Mouse (Mus musculus) hindbrain, embryonic 13.5 days (tissue): ENCODE measurements around the gene Acnat1. TPM values are rescaled to one million over a fixed set of nuclear protein-coding genes. Genes with fewer than 3 reads are reported as not detected.
"Not testable (repeated sequence)": the region's sequence is repeated elsewhere in the genome, so short reads cannot be mapped to it uniquely, and the experiment has no call there.

Experiments
- ATAC-seq: fragments of 200-750 bp; cut with Nextera tagmentation; 2 replicates; pipeline ENCODE4 v1.8.0; 2017; ENCODE audit warnings: moderate TSS enrichment; ENCODE audit not compliant: low FRiP score
- H3K27ac ChIP-seq: fragments of 300-500 bp; sonication (generic); 2 replicates; pipeline ENCODE4 v1.5.1; 2015; ENCODE audit warnings: inconsistent platforms, mild to moderate bottlenecking, moderate library complexity
- H3K27me3 ChIP-seq: fragments of 300-500 bp; sonication (generic); 2 replicates; pipeline ENCODE4 v1.6.1; 2015; ENCODE audit warnings: mild to moderate bottlenecking, inconsistent platforms
- H3K36me3 ChIP-seq: fragments of 300-500 bp; sonication (generic); 2 replicates; pipeline ENCODE4 v1.6.1; 2015; ENCODE audit warnings: mild to moderate bottlenecking, inconsistent platforms
- H3K4me1 ChIP-seq: fragments of 300-500 bp; sonication (generic); replicated peaks from 2 replicates; pipeline ENCODE4 v1.6.1; 2015; ENCODE audit warnings: inconsistent platforms
- H3K4me2 ChIP-seq: fragments of 300-500 bp; sonication (generic); 2 replicates; pipeline ENCODE4 v1.6.1; 2015; ENCODE audit warnings: inconsistent platforms, mild to moderate bottlenecking, moderate library complexity
- H3K4me3 ChIP-seq: fragments of 300-500 bp; sonication (generic); 2 replicates; pipeline ENCODE4 v1.5.1; 2015; ENCODE audit warnings: mild to moderate bottlenecking, inconsistent platforms
- H3K9ac ChIP-seq: fragments of 300-500 bp; sonication (generic); 2 replicates; pipeline ENCODE4 v1.6.1; 2015; ENCODE audit warnings: mild to moderate bottlenecking, inconsistent platforms
- H3K9me3 ChIP-seq: fragments of 300-500 bp; sonication (generic); 2 replicates; pipeline ENCODE4 v1.6.1; 2016; ENCODE audit warnings: inconsistent platforms
- WGBS: fragments of 180-500 bp; shearing (Covaris S2); methylation state at CpG from one replicate; pipeline ENCODE4 v1.1.7; 2015; 5-methylcytosine and 5-hydroxymethylcytosine counted together
- polyA plus RNA-seq: library from polyadenylated mRNA; unstranded; fragments of >200 nt; fragmentation: Nextera tagmentation; extraction: Ambion mirVana; gene quantifications from 2 replicates; pipeline ENCODE4 v1.2.1, GENCODE M21; 2015

Acnat1 gene
- not detected in 2 replicates for polyA plus RNA-seq

GRCm38 (mm10) chr4:49473435-49474100, at the start of gene Acnat1:
Gene Acnat1 (minus strand): TSS chr4:49473912.
- no peaks in the 10 kb centered on the region for H3K27me3 ChIP-seq
- H3K4me2 ChIP-seq, result no peak within 1 kb of the TSS
- no peaks in the 10 kb centered on the region for H3K36me3 ChIP-seq
- H3K4me3 ChIP-seq, result no peak within 1 kb of the TSS
- H3K9me3 ChIP-seq, result no peaks in the 10 kb centered on the region
- H3K9ac ChIP-seq, result no peak within 1 kb of the TSS
- ATAC-seq, result no peak
- WGBS, result 59% methylated on average over 3 of the region's 3 CpGs
- no peak within 1 kb of the TSS for H3K27ac ChIP-seq
- peaks cover 5% of the 10 kb centered on the region; the same call in 1 of the 2 replicates for H3K4me1 ChIP-seq

- H3K36me3 ChIP-seq, result peaks cover 27% of the 10 kb centered on the region
- H3K4me1 ChIP-seq, result peaks cover 32% of the 10 kb centered on the region
- H3K27ac ChIP-seq, result no peak overlapping the region
- H3K9me3 ChIP-seq, result no peaks in the 10 kb centered on the region
- H3K9ac ChIP-seq, result no peak overlapping the region
- H3K4me2 ChIP-seq, result peak overlapping the region; percentile 79
- 70% methylated on average over 9 of the region's 9 CpGs for WGBS
- ATAC-seq, result no peak
- no peak overlapping the region for H3K4me3 ChIP-seq
- H3K27me3 ChIP-seq, result no peaks in the 10 kb centered on the region
Observed at GRCm38 (mm10) chr4:49522576-49522975, 48.9 kb upstream of the Acnat1 start.

DNA sequence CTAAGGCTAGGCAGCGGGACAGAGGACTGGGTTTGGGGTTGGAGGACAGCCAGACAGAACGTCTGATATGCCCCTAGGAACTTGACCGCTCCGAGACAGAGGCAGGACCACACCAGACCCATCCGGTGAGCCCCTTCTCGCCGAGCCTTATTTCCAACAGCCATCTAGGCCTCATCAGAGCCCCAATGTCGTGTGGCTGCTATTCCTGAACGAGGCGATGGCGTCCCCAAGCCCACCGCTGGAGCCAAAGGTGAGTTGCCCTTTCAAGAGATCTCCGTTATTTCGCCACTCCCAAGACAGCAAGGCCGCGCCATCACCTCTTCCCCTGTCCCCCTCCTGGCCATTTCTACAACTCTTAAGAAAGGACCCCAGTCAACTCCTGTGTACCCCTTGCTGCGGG, 47.6 kb upstream of the Acnat1 start:
- H3K36me3 ChIP-seq, result peaks cover 24% of the 10 kb centered on the region
- peak; percentile 81 for ATAC-seq

GRCm38 (mm10) chr4:49520572-49521340, 47.0 kb upstream of the Acnat1 start, which contains the start of the genes Mrpl50 and Zfp189:
Gene Mrpl50 (minus strand): TSS chr4:49521093.
Gene Zfp189 (plus strand): TSS chr4:49521176.
- peak; percentile 99 for ATAC-seq

More for the DNA sequence above, 47.6 kb upstream of the Acnat1 start:
- Histone ChIP-seq H3K9ac (peak overlapping the region; percentile 84), H3K27ac (peak overlapping the region; percentile 52; the same call in 1 of the 2 replicates), H3K27me3 (no peaks in the 10 kb centered on the region), H3K4me1 (peaks cover 37% of the 10 kb centered on the region), H3K9me3 (no peaks in the 10 kb centered on the region), H3K4me3 (peak overlapping the region; percentile 61), H3K4me2 (peak overlapping the region; percentile 79)
- WGBS, result under 1% methylated on average over 17 of the region's 17 CpGs

DNA sequence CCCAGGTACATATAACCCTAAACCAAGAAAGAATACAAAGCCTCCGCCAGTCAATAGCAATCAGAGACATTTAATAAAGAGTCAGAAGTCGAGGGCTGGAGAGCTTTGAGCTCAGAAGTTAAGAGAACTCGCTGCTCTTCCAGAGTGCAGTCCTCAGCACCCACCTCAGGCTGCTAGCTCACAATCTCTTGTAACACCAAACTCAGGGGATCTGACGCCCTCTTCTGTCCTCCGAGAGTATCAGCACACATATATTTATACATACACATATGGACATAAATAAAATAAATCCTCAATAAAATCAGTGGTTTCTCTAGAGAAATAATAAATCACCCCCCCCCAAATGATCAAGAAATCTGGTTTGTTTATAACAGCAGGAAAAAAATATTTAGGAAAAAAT, 45.8 kb upstream of the Acnat1 start:
- no peak for ATAC-seq
- Histone ChIP-seq H3K36me3 (peaks cover 15% of the 10 kb centered on the region), H3K9me3 (no peaks in the 10 kb centered on the region), H3K27me3 (no peaks in the 10 kb centered on the region), H3K4me3 (no peak overlapping the region), H3K4me1 (peaks cover 37% of the 10 kb centered on the region), H3K27ac (no peak overlapping the region), H3K4me2 (peak overlapping the region; percentile 64), H3K9ac (no peak overlapping the region)
- 76% methylated on average over 5 of the region's 5 CpGs for whole genome bisulfite sequencing

More at GRCm38 (mm10) chr4:49520572-49521340, 47.0 kb upstream of the Acnat1 start, which contains the start of the genes Mrpl50 and Zfp189:
- peak within 1 kb of the TSS; percentile 61 for H3K4me3 ChIP-seq
- H3K27ac ChIP-seq, result peak within 1 kb of the TSS; percentile 69
- peak within 1 kb of the TSS; percentile 84 for H3K9ac ChIP-seq
- H3K9me3 ChIP-seq, result no peaks in the 10 kb centered on the region
- H3K4me1 ChIP-seq, result peaks cover 37% of the 10 kb centered on the region
- WGBS, result under 1% methylated on average over 41 of the region's 41 CpGs
- H3K4me2 ChIP-seq, result peak within 1 kb of the TSS; percentile 79
- H3K27me3 ChIP-seq, result no peaks in the 10 kb centered on the region
- peaks cover 18% of the 10 kb centered on the region for H3K36me3 ChIP-seq

- no peaks in the 10 kb centered on the region for H3K9me3 ChIP-seq
- no peak overlapping the region for H3K4me3 ChIP-seq
- no peak overlapping the region for H3K4me2 ChIP-seq
- no peaks in the 10 kb centered on the region for H3K27me3 ChIP-seq
- peaks cover 15% of the 10 kb centered on the region for H3K4me1 ChIP-seq
- ATAC-seq, result no peak
- H3K36me3 ChIP-seq, result peaks cover 24% of the 10 kb centered on the region
- WGBS, result 99% methylated on average over 6 of the region's 6 CpGs
- no peak overlapping the region for H3K27ac ChIP-seq
- H3K9ac ChIP-seq, result no peak overlapping the region
Observed at GRCm38 (mm10) chr4:49514441-49514840, 40.7 kb upstream of the Acnat1 start.

GRCm38 (mm10) chr4:49512636-49513035, 38.9 kb upstream of the Acnat1 start:
- Histone ChIP-seq H3K27ac (no peak overlapping the region), H3K36me3 (peaks cover 24% of the 10 kb centered on the region), H3K27me3 (no peaks in the 10 kb centered on the region), H3K4me2 (no peak overlapping the region), H3K4me1 (0 out of 2 replicates have a peak, but pooled peaks cover 5% of the 10 kb centered on the region), H3K9me3 (no peaks in the 10 kb centered on the region), H3K9ac (no peak overlapping the region), H3K4me3 (no peak overlapping the region)
- 94% methylated on average over 4 of the region's 4 CpGs for WGBS
- ATAC-seq, result no peak

- H3K4me2 ChIP-seq, H3K9me3 ChIP-seq, ATAC-seq, H3K27ac ChIP-seq, H3K9ac ChIP-seq, H3K27me3 ChIP-seq, H3K4me3 ChIP-seq, H3K4me1 ChIP-seq: not testable (repeated sequence)
- 100% methylated on average over 1 of the region's 1 CpGs for WGBS
- peaks cover 24% of the 10 kb centered on the region for H3K36me3 ChIP-seq
Observed at GRCm38 (mm10) chr4:49510236-49510835, 36.6 kb upstream of the Acnat1 start.

DNA sequence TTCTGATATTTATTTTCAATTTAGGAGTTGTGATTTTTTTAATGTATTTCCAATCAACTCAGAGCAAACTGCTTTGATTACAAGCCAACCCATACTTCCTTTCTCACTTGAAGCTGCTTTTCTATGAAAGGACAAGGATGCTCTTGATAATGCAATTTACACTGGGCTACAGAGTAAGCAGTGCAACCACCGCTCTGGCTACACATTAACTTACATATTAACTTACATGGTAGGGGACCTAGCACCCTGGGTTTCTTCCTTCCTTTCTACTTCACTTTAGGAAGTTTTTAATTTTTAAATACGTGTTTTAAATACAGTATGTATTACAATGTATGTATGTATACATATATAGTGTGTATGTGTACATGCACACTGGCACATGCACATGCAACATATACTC, 35.5 kb upstream of the Acnat1 start:
- Histone ChIP-seq H3K4me3 (no peak overlapping the region), H3K4me2 (no peak overlapping the region), H3K9ac (no peak overlapping the region), H3K4me1 (no peaks in the 10 kb centered on the region), H3K36me3 (peaks cover 22% of the 10 kb centered on the region), H3K27ac (no peak overlapping the region), H3K9me3 (no peaks in the 10 kb centered on the region), H3K27me3 (no peaks in the 10 kb centered on the region)
- 93% methylated on average over 2 of the region's 2 CpGs for WGBS
- no peak for ATAC-seq

DNA sequence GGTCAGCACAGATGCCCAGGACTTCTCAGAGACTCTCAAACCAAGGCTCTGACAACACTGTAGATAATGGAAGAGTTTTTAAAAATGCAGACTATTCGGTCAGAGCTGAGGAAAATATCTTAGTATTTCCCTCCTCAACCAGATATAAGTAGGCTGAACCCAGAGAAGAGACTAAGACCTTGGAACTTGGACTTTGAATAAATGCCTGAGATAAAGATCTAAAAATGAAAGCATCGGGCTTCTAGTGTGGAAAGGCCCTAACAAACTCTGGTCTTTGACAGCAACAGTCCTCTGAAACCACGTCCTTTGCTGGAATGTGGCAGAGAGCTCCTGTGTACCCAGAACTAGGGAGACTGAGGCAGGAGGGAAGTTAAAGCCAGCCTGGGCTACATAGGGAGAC, 32.7 kb upstream of the Acnat1 start, which contains the start of gene Baat:
Gene Baat, minus strand, starts transcription at position 172 of the 400 bp plus-strand sequence.
- H3K4me1 ChIP-seq, result no peaks in the 10 kb centered on the region
- H3K9me3 ChIP-seq, result no peaks in the 10 kb centered on the region
- WGBS, result 82% methylated on average over 3 of the region's 3 CpGs
- H3K4me2 ChIP-seq, result no peak within 1 kb of the TSS
- no peaks in the 10 kb centered on the region for H3K27me3 ChIP-seq
- no peaks in the 10 kb centered on the region for H3K36me3 ChIP-seq
- ATAC-seq, result no peak
- no peak within 1 kb of the TSS for H3K9ac ChIP-seq
- no peak within 1 kb of the TSS for H3K27ac ChIP-seq
- no peak within 1 kb of the TSS for H3K4me3 ChIP-seq

- H3K9ac ChIP-seq, result no peak overlapping the region
- no peak overlapping the region for H3K27ac ChIP-seq
- no peak overlapping the region for H3K4me3 ChIP-seq
- H3K36me3 ChIP-seq, result no peaks in the 10 kb centered on the region
- H3K4me2 ChIP-seq, result no peak overlapping the region
- WGBS, result 88% methylated on average over 1 of the region's 1 CpGs
- H3K4me1 ChIP-seq, result no peaks in the 10 kb centered on the region
- no peak for ATAC-seq
- H3K9me3 ChIP-seq, result no peaks in the 10 kb centered on the region
- H3K27me3 ChIP-seq, result no peaks in the 10 kb centered on the region
Observed at GRCm38 (mm10) chr4:49503563-49503962, 29.9 kb upstream of the Acnat1 start.
